Mouse (Mus musculus): ENCODE measurements around the gene Mcam.

Gene Mcam

GRCm38 (mm10) chr9:44134101-44134850, at the start of gene Mcam:
Mcam (plus strand) TSS chr9:44134469.
- peak; percentile 58 for DNase-seq (ENCODE audit: low spot score)

- peak; percentile 89 for DNase-seq (ENCODE audit: low spot score)
Observed at GRCm38 (mm10) chr9:44084659-44085229, 49.5 kb upstream of the Mcam start.

GRCm38 (mm10) chr9:44085276-44085675, 49.0 kb upstream of the Mcam start:
- no peak for DNase-seq (ENCODE audit: low spot score)

GRCm38 (mm10) chr9:44085741-44086665, 48.3 kb upstream of the Mcam start:
- no peak for DNase-seq (ENCODE audit: low spot score)

GRCm38 (mm10) chr9:44086960-44087359, 47.3 kb upstream of the Mcam start:
- DNase-seq (ENCODE audit: low spot score), result no peak

DNA sequence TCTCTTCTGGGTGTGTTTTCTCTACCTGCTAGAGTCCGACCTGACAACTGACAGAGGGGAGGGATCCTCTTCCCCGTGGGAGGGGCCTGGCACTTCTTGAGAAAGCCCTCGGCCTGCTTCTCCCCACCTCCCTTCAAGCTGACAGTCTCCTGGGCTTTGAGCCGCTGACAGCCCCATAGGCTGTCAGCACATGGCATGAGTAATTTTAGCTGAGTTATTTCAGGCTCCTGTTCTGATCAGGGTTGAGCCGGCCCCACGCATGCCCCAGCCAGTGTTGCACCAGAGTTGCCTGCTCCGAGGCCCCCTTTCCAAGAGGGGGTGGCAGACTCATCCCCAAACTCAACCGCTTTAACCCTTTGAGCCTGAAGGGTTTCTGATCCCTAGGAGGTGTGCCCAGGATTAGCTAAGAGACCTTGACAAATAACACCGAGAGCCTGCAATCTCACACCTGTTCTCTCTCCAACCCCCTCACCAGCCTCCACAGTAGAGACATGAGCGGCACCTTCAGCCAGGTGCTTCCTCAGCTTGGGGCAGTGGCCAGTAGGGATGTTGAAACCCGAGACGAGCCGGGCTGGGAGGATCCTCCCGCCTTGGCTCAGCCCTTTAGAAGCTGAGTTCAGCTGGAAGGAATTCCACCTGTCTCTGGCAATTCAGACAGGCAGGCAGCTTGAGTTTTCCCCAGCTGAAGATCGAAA, 46.4 kb upstream of the Mcam start:
- DNase-seq (ENCODE audit: low spot score), result no peak

- no peak for DNase-seq (ENCODE audit: low spot score)
Observed at GRCm38 (mm10) chr9:44088877-44089608, 45.2 kb upstream of the Mcam start.

GRCm38 (mm10) chr9:44093612-44094503, 40.4 kb upstream of the Mcam start:
- DNase-seq (ENCODE audit: low spot score), result peak; percentile 80

DNA sequence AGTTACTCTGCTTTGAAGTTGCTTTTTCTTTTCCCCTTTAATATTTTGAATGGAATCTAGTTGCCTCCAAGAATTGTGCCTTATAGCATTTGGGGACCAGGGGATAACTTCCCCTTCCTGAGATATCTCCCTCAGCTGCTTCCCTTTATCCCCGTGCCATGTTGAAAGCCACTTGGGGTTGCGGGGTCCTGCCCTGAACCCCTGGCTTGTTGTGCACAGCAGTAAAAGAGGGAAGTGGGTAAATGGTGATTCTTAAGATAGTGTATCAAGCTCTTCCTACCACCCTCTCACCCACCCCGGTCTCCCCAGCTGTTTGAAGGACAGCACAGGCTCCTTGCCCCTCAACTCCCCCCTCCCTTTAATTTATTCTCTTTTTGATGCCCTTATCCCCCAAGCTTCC, 39.5 kb upstream of the Mcam start:
- no peak for DNase-seq (ENCODE audit: low spot score)

DNA sequence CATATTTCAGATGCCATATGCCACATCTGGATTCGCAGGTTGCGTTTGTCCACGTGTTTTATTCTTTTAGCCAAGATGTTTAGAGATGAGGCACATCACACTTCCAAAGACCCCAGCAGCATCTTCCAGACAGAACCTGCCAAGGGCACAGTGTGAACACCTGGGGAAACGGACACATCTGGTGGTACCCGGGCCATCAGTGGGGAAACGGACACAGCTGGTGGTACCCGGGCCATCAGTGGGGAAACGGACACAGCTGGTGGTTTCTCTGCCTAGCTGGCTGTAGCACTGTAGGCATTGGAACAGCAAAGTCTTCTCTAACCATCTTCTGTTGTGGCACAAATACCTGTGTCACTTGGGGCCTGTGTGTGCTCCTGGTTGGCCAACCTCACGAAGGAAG, 38.5 kb upstream of the Mcam start:
- DNase-seq (ENCODE audit: low spot score), result no peak

DNA sequence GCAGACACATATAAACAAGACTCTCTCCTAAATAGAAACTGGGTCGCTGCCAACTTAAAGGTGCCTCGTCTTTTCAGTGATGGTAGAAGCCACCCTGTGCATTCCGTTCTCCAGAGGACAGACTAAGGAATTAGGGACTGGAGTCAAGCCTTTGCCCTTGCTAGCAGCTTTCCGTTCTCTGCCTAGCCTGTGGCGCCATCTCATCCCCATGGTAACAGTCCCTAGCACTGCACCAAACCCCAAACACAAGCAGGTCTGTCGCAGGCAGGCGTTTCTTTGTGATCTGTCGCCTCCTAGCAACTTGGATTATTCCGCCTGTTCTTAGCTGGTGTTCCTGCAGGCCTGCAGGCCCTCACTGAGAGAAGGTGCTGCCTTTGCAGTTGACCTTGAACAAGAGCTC, 37.7 kb upstream of the Mcam start:
- no peak for DNase-seq (ENCODE audit: low spot score)

- no peak for DNase-seq (ENCODE audit: low spot score)
Observed at GRCm38 (mm10) chr9:44101490-44101889, 32.8 kb upstream of the Mcam start, which contains the start of gene Mfrp. Mfrp (plus strand) TSS chr9:44101729.

DNA sequence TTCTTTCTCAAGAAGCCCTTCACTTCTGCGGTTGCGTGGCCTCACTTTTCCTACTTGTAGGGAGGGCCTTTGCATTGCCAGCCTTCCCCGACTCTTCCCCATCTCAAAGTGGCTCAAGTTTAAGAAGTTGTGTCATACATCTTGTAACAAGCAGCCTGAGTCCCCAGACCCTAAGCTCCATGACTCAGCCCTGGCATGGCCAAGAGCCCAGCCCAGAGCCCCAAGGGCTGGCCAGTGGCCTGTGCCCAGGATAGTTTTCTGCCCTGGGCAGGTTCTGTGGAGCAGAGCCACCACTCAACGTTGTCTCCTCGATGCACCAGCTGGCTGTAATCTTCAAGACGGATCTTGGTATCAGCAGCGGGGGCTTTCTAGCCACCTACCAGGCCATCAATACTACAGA, 29.4 kb upstream of the Mcam start:
- no peak for DNase-seq (ENCODE audit: low spot score)

DNA sequence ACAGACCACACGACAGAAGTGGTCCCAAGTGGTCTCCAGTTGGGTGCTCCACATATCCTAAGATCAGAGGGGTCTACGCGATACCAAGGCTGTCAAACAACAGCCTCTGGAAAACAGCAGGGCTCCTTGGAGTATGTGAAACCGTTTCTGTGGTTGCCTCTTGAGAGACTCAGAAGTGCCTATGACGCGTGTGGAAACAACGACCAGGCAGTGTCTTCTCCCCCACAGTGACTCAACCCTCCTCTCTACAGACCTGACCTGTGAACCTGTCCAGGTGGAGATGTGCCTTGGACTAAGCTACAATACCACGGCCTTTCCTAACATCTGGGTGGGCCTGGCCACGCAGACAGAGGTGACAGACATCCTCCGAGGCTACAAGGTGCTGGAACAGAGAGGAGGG, 28.5 kb upstream of the Mcam start:
- DNase-seq (ENCODE audit: low spot score), result no peak

- DNase-seq (ENCODE audit: low spot score), result no peak
Observed at GRCm38 (mm10) chr9:44106182-44106581, 28.1 kb upstream of the Mcam start.

- DNase-seq (ENCODE audit: low spot score), result no peak
Observed at GRCm38 (mm10) chr9:44106596-44106995, 27.7 kb upstream of the Mcam start.

- DNase-seq (ENCODE audit: low spot score), result peak; percentile 79
Observed at GRCm38 (mm10) chr9:44107110-44107509, 27.2 kb upstream of the Mcam start, which contains the start of gene C1qtnf5. C1qtnf5 (plus strand) TSS chr9:44107245.

GRCm38 (mm10) chr9:44107557-44108179, 26.6 kb upstream of the Mcam start:
- DNase-seq (ENCODE audit: low spot score), result peak; percentile 77

DNA sequence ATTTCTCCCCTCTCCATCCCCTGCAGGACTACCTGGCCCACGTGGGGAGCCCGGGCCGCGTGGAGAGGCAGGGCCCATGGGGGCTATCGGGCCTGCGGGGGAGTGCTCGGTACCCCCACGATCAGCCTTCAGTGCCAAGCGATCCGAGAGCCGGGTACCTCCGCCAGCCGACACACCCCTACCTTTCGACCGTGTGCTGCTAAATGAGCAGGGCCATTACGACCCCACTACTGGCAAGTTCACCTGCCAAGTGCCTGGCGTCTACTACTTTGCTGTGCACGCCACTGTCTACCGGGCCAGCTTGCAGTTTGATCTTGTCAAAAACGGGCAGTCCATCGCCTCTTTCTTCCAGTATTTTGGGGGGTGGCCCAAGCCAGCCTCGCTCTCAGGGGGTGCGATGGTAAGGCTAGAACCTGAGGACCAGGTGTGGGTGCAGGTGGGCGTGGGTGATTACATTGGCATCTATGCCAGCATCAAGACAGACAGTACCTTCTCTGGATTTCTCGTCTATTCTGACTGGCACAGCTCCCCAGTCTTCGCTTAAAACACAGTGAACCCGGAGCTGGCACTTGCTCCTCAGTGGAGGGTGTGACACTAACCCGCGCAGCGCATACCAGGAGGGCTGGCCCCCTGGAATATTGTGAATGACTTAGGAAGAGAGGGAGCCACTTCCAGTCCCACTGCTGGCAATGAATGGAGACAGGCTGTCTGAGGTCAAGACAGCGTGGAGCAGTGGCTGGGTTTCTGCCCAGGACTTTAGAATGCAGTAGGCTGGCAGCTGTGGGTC, 25.8 kb upstream of the Mcam start:
- no peak for DNase-seq (ENCODE audit: low spot score)
